Mouse (Mus musculus): ENCODE results near the gene Prss44.

- TF ChIP-seq CTCF (IDR thresholded peaks at IDR 0.05; ENCODE audit: low read depth) (no peak), EP300 (IDR thresholded peaks at IDR 0.05; ENCODE audit: low read depth) (no peak)
Measured at GRCm38 (mm10) chr9:110844206-110844605, 30.4 kb downstream of the Prss44 start, which contains the start of gene Prss46.

Data from heart, postnatal 0 days (tissue).